Mouse (Mus musculus): ENCODE measurements around the gene Cdkn1b. TPM values are rescaled to one million over a fixed set of nuclear protein-coding genes. Genes with fewer than 3 reads are reported as not detected.

The Cdkn1b gene
- polyA plus RNA-seq, 1 experiment from 2014 or later = 19.9 TPM

GRCm38 (mm10) chr6:134883661-134884060 is 36.5 kb upstream of the Cdkn1b start:
- Histone ChIP-seq H3K4me1 (ENCODE audit: control insufficient read depth, insufficient read depth, low read length) (no peaks in the 10 kb centered on the region; the same call in 1 of the 2 replicates), H3K36me3 (ENCODE audit: control insufficient read depth, insufficient read depth, low read length) (no peaks in the 10 kb centered on the region), H3K4me2 (replicated peaks; ENCODE audit: low read depth, low read length) (no peak overlapping the region), H3K9ac (replicated peaks; ENCODE audit: low read depth, low read length) (no peak overlapping the region), H3K9me3 (ENCODE audit: control insufficient read depth, low read depth, low read length) (no peaks in the 10 kb centered on the region), H3K27me3 (ENCODE audit: control insufficient read depth, insufficient read depth, low read length) (no peaks in the 10 kb centered on the region), H3K4me3 (ENCODE audit: low read depth, low read length) (no peak overlapping the region), H3K27ac (ENCODE audit: low read length) (no peak overlapping the region)
- no peak for ATAC-seq (ENCODE audit: insufficient number of reproducible peaks, insufficient read depth, low FRiP score, low read depth)
- 88% methylated on average over 4 of the region's 4 CpGs for WGBS

- H3K36me3 ChIP-seq (ENCODE audit: control insufficient read depth, insufficient read depth, low read length) = no peaks in the 10 kb centered on the region
- no peaks in the 10 kb centered on the region; the same call in 1 of the 2 replicates for H3K4me1 ChIP-seq (ENCODE audit: control insufficient read depth, insufficient read depth, low read length)
- no peaks in the 10 kb centered on the region for H3K27me3 ChIP-seq (ENCODE audit: control insufficient read depth, insufficient read depth, low read length)
- 92% methylated on average over 2 of the region's 2 CpGs for whole genome bisulfite sequencing
- H3K27ac ChIP-seq (ENCODE audit: low read length) = no peak overlapping the region
- no peak overlapping the region for H3K4me2 ChIP-seq (replicated peaks; ENCODE audit: low read depth, low read length)
- no peak overlapping the region for H3K9ac ChIP-seq (replicated peaks; ENCODE audit: low read depth, low read length)
- no peak for ATAC-seq (ENCODE audit: insufficient number of reproducible peaks, insufficient read depth, low FRiP score, low read depth)
- no peaks in the 10 kb centered on the region for H3K9me3 ChIP-seq (ENCODE audit: control insufficient read depth, low read depth, low read length)
- no peak overlapping the region for H3K4me3 ChIP-seq (ENCODE audit: low read depth, low read length)
Measured at GRCm38 (mm10) chr6:134885515-134885914, 34.7 kb upstream of the Cdkn1b start.

DNA sequence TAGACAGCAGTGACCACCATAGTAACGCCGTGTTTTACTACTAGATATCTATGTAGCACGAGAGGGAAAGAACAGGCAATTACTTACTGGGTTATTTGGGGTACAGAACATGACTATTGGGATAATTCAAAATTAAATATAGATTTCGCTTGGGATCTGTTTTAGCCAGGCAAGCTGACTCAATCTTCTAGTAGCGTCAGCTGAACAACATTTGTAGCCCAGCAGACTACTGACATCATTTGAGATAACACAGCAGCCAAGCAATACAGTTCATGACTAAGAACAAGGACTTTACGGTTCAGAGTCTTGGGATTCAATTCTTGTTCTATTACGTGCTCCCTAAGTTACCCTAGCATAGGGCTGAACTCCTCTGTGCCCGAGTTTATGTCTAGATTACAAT is 33.7 kb upstream of the Cdkn1b start:
- Histone ChIP-seq H3K4me1 (ENCODE audit: control insufficient read depth, insufficient read depth, low read length) (no peaks in the 10 kb centered on the region; the same call in 1 of the 2 replicates), H3K27me3 (ENCODE audit: control insufficient read depth, insufficient read depth, low read length) (no peaks in the 10 kb centered on the region), H3K9me3 (ENCODE audit: control insufficient read depth, low read depth, low read length) (no peaks in the 10 kb centered on the region), H3K36me3 (ENCODE audit: control insufficient read depth, insufficient read depth, low read length) (no peaks in the 10 kb centered on the region), H3K4me3 (ENCODE audit: low read depth, low read length) (no peak overlapping the region), H3K4me2 (replicated peaks; ENCODE audit: low read depth, low read length) (no peak overlapping the region), H3K9ac (replicated peaks; ENCODE audit: low read depth, low read length) (no peak overlapping the region), H3K27ac (ENCODE audit: low read length) (no peak overlapping the region)
- 85% methylated on average over 8 of the region's 8 CpGs for WGBS
- no peak for ATAC-seq (ENCODE audit: insufficient number of reproducible peaks, insufficient read depth, low FRiP score, low read depth)

DNA sequence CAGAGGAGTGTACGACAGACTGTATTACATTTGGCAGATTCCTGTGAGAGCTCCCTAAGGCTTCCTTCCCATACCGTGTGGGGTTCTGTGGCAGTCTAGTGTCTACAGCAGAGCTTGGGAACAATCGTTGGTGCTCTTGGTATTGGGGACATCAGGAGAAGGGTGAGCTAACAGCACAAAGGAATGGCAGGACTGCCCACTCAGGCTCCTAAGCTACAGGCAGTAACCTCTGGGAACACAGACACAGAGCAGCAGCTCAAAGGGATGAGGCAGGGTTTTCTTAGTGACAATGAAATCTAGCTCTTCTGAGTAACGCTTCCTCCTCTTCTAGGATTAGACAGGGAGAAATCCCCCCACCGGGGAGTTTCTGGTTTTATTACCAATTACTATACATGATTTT is 33.2 kb upstream of the Cdkn1b start:
- H3K4me2 ChIP-seq (replicated peaks; ENCODE audit: low read depth, low read length) = no peak overlapping the region
- no peak overlapping the region for H3K9ac ChIP-seq (replicated peaks; ENCODE audit: low read depth, low read length)
- no peaks in the 10 kb centered on the region; the same call in 1 of the 2 replicates for H3K4me1 ChIP-seq (ENCODE audit: control insufficient read depth, insufficient read depth, low read length)
- WGBS = 44% methylated on average over 5 of the region's 5 CpGs
- H3K27ac ChIP-seq (ENCODE audit: low read length) = no peak overlapping the region
- no peaks in the 10 kb centered on the region for H3K9me3 ChIP-seq (ENCODE audit: control insufficient read depth, low read depth, low read length)
- no peak for ATAC-seq (ENCODE audit: insufficient number of reproducible peaks, insufficient read depth, low FRiP score, low read depth)
- no peaks in the 10 kb centered on the region for H3K27me3 ChIP-seq (ENCODE audit: control insufficient read depth, insufficient read depth, low read length)
- 0 out of 2 replicates have a peak overlapping the region, but pooled peaks have one; percentile 1 for H3K4me3 ChIP-seq (ENCODE audit: low read depth, low read length)
- no peaks in the 10 kb centered on the region for H3K36me3 ChIP-seq (ENCODE audit: control insufficient read depth, insufficient read depth, low read length)

- Histone ChIP-seq H3K4me3 (ENCODE audit: low read depth, low read length) (0 out of 2 replicates have a peak overlapping the region, but pooled peaks have one; percentile 1), H3K9ac (replicated peaks; ENCODE audit: low read depth, low read length) (no peak overlapping the region), H3K36me3 (ENCODE audit: control insufficient read depth, insufficient read depth, low read length) (no peaks in the 10 kb centered on the region), H3K4me1 (ENCODE audit: control insufficient read depth, insufficient read depth, low read length) (no peaks in the 10 kb centered on the region; the same call in 1 of the 2 replicates), H3K9me3 (ENCODE audit: control insufficient read depth, low read depth, low read length) (no peaks in the 10 kb centered on the region), H3K4me2 (replicated peaks; ENCODE audit: low read depth, low read length) (peak overlapping the region; percentile 15; the same call in 1 of the 2 replicates), H3K27me3 (ENCODE audit: control insufficient read depth, insufficient read depth, low read length) (no peaks in the 10 kb centered on the region), H3K27ac (ENCODE audit: low read length) (no peak overlapping the region)
- no peak; the same call in 1 of the 2 replicates for ATAC-seq (ENCODE audit: insufficient number of reproducible peaks, insufficient read depth, low FRiP score, low read depth)
- 3% methylated on average over 10 of the region's 10 CpGs for WGBS
Measured at GRCm38 (mm10) chr6:134887711-134888449, 32.3 kb upstream of the Cdkn1b start.

DNA sequence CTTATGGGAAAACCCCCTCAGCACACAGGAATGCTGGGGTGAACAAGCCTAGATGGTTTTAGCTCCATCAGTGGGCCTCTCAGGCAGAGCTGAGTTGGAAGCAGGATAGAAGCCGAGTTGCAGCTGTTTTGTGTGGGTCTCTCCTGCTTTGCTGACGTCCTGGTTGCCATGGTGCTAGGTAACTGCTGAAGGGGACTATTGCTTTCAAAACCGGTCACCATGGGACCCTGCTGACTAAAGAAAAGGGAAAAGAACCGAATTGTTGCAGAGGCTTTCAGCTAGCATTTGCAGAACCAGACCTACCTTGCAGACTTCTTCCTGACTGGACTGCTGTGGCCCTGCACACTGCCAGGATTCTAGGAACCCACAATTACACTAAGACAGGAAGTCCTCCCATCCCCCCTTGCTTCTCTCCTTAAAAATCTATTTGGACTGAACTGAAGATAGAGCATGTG is 31.6 kb upstream of the Cdkn1b start:
- 0 out of 2 replicates have a peak overlapping the region, but pooled peaks have one; percentile 15 for H3K27ac ChIP-seq (ENCODE audit: low read length)
- no peak overlapping the region for H3K4me3 ChIP-seq (ENCODE audit: low read depth, low read length)
- 4% methylated on average over 4 of the region's 4 CpGs for WGBS
- H3K4me1 ChIP-seq (ENCODE audit: control insufficient read depth, insufficient read depth, low read length) = no peaks in the 10 kb centered on the region; the same call in 1 of the 2 replicates
- H3K27me3 ChIP-seq (ENCODE audit: control insufficient read depth, insufficient read depth, low read length) = no peaks in the 10 kb centered on the region
- H3K9me3 ChIP-seq (ENCODE audit: control insufficient read depth, low read depth, low read length) = no peaks in the 10 kb centered on the region
- no peak overlapping the region for H3K9ac ChIP-seq (replicated peaks; ENCODE audit: low read depth, low read length)
- ATAC-seq (ENCODE audit: insufficient number of reproducible peaks, insufficient read depth, low FRiP score, low read depth) = 0 out of 2 replicates have a peak, but pooled peaks have one; percentile 14
- no peaks in the 10 kb centered on the region for H3K36me3 ChIP-seq (ENCODE audit: control insufficient read depth, insufficient read depth, low read length)
- H3K4me2 ChIP-seq (replicated peaks; ENCODE audit: low read depth, low read length) = no peak overlapping the region; the same call in 1 of the 2 replicates

- Histone ChIP-seq H3K4me3 (ENCODE audit: low read depth, low read length) (no peak overlapping the region), H3K4me1 (ENCODE audit: control insufficient read depth, insufficient read depth, low read length) (no peaks in the 10 kb centered on the region; the same call in 1 of the 2 replicates), H3K9me3 (ENCODE audit: control insufficient read depth, low read depth, low read length) (no peaks in the 10 kb centered on the region), H3K27ac (ENCODE audit: low read length) (no peak overlapping the region), H3K4me2 (replicated peaks; ENCODE audit: low read depth, low read length) (no peak overlapping the region), H3K36me3 (ENCODE audit: control insufficient read depth, insufficient read depth, low read length) (no peaks in the 10 kb centered on the region; the same call in 1 of the 2 replicates), H3K9ac (replicated peaks; ENCODE audit: low read depth, low read length) (no peak overlapping the region), H3K27me3 (ENCODE audit: control insufficient read depth, insufficient read depth, low read length) (no peaks in the 10 kb centered on the region)
- no peak for ATAC-seq (ENCODE audit: insufficient number of reproducible peaks, insufficient read depth, low FRiP score, low read depth)
- 78% methylated on average over 1 of the region's 1 CpGs for WGBS
Measured at GRCm38 (mm10) chr6:134889763-134890162, 30.4 kb upstream of the Cdkn1b start.

DNA sequence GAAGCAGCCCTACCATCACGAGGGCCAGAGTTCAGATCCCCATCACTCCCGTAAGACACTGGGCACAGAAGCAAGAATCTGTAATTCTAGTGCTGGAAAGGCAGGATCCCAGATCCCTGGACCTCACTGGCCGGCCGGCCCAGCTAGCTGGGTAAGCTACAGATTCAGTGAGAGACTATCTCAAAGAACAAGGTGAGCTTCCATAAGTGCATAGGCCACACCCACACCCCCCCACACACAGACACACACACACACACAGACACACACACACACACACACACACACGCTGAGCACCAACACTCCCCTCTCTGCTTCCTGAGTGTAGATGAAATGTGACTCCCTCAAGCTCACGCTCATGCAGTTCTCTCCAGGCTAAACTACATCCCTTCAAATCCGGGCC is 29.8 kb upstream of the Cdkn1b start:
- Histone ChIP-seq H3K4me1 (ENCODE audit: control insufficient read depth, insufficient read depth, low read length) (no peaks in the 10 kb centered on the region; the same call in 1 of the 2 replicates), H3K9ac (replicated peaks; ENCODE audit: low read depth, low read length) (no peak overlapping the region), H3K4me3 (ENCODE audit: low read depth, low read length) (no peak overlapping the region), H3K36me3 (ENCODE audit: control insufficient read depth, insufficient read depth, low read length) (no peaks in the 10 kb centered on the region; the same call in 1 of the 2 replicates), H3K4me2 (replicated peaks; ENCODE audit: low read depth, low read length) (no peak overlapping the region), H3K27ac (ENCODE audit: low read length) (no peak overlapping the region), H3K27me3 (ENCODE audit: control insufficient read depth, insufficient read depth, low read length) (no peaks in the 10 kb centered on the region), H3K9me3 (ENCODE audit: control insufficient read depth, low read depth, low read length) (no peaks in the 10 kb centered on the region)
- ATAC-seq (ENCODE audit: insufficient number of reproducible peaks, insufficient read depth, low FRiP score, low read depth) = no peak
- 78% methylated on average over 7 of the region's 7 CpGs for WGBS

All from stomach, embryonic 14.5 days (tissue).